Mouse (Mus musculus) cerebral cortex, adult 2 months (tissue): ENCODE measurements around the gene Dglucy.

Experiments used
- WGBS: fragments of 180-500 bp; shearing (Covaris S2); methylation state at CpG from one replicate; pipeline ENCODE4 v1.1.7; 2018; 5-methylcytosine and 5-hydroxymethylcytosine counted together

Dglucy gene

GRCm38 (mm10) chr12:100778934-100779865 is at the start of gene Dglucy:
TSS of gene Dglucy (plus strand) at chr12:100779057.
- WGBS = 36% methylated on average over 12 of the region's 12 CpGs

- WGBS = 57% methylated on average over 5 of the region's 5 CpGs
Measured at GRCm38 (mm10) chr12:100735156-100735555, 43.7 kb upstream of the Dglucy start.

GRCm38 (mm10) chr12:100735581-100735980 is 43.3 kb upstream of the Dglucy start:
- 78% methylated on average over 2 of the region's 2 CpGs for WGBS

GRCm38 (mm10) chr12:100738498-100738897 is 40.4 kb upstream of the Dglucy start:
- 26% methylated on average over 3 of the region's 3 CpGs for WGBS

GRCm38 (mm10) chr12:100739011-100739570 is 39.8 kb upstream of the Dglucy start:
- WGBS = 54% methylated on average over 4 of the region's 4 CpGs

GRCm38 (mm10) chr12:100740313-100740712 is 38.5 kb upstream of the Dglucy start:
- 88% methylated on average over 5 of the region's 5 CpGs for WGBS

- WGBS = 71% methylated on average over 2 of the region's 2 CpGs
Measured at GRCm38 (mm10) chr12:100742468-100742867, 36.4 kb upstream of the Dglucy start.

- 96% methylated on average over 1 of the region's 1 CpGs for WGBS
Measured at GRCm38 (mm10) chr12:100752977-100753376, 25.9 kb upstream of the Dglucy start.

GRCm38 (mm10) chr12:100753716-100754115 is 25.1 kb upstream of the Dglucy start:
- WGBS = 78% methylated on average over 1 of the region's 1 CpGs

GRCm38 (mm10) chr12:100757427-100757826 is 21.4 kb upstream of the Dglucy start:
- 65% methylated on average over 4 of the region's 4 CpGs for WGBS

GRCm38 (mm10) chr12:100762663-100763425 is 16.0 kb upstream of the Dglucy start:
- WGBS = 27% methylated on average over 11 of the region's 11 CpGs

- WGBS = 53% methylated on average over 13 of the region's 13 CpGs
Measured at GRCm38 (mm10) chr12:100764329-100765018, 14.4 kb upstream of the Dglucy start.

GRCm38 (mm10) chr12:100769871-100770270 is 9.0 kb upstream of the Dglucy start:
- WGBS = 97% methylated on average over 6 of the region's 6 CpGs

GRCm38 (mm10) chr12:100770765-100771164 is 8.1 kb upstream of the Dglucy start:
- WGBS = 43% methylated on average over 3 of the region's 3 CpGs

- WGBS = 5% methylated on average over 7 of the region's 7 CpGs
Measured at GRCm38 (mm10) chr12:100772230-100772984, 6.5 kb upstream of the Dglucy start.

- WGBS = 73% methylated on average over 7 of the region's 7 CpGs
Measured at GRCm38 (mm10) chr12:100774756-100775155, 4.1 kb upstream of the Dglucy start.

GRCm38 (mm10) chr12:100775911-100776581 is 2.8 kb upstream of the Dglucy start:
- WGBS = 84% methylated on average over 8 of the region's 8 CpGs

- WGBS = 98% methylated on average over 6 of the region's 6 CpGs
Measured at GRCm38 (mm10) chr12:100776991-100777390, 1.9 kb upstream of the Dglucy start.

GRCm38 (mm10) chr12:100778276-100778933 is 452 bp upstream of the Dglucy start:
- WGBS = 60% methylated on average over 10 of the region's 10 CpGs

- 96% methylated on average over 10 of the region's 10 CpGs for WGBS
Measured at GRCm38 (mm10) chr12:100780416-100780815, 1.6 kb downstream of the Dglucy start.
